Mouse (Mus musculus) cerebellum, adult 2 months (tissue): Measurements from ENCODE around the gene Csgalnact2. TPM values are rescaled to one million over a fixed set of nuclear protein-coding genes. Genes with fewer than 3 reads are reported as not detected.

Experiments used
- DNase-seq, 2 experiments: peaks; one replicate each; pipeline ENCODE4 v3.0.0; 2021
- H3K27ac ChIP-seq: fragments of 200-500 bp; 2 replicates; pipeline ENCODE4 v1.5.1; 2012; ENCODE audit warnings: low read length, control low read depth, inconsistent platforms; ENCODE audit not compliant: insufficient read depth
- H3K27me3 ChIP-seq: fragments of 200-500 bp; 2 replicates; pipeline ENCODE4 v1.6.1; 2012; ENCODE audit warnings: inconsistent platforms, mild to moderate bottlenecking, low read length, moderate library complexity; ENCODE audit not compliant: control insufficient read depth, insufficient read depth
- H3K4me1 ChIP-seq: fragments of 200-500 bp; 2 replicates; pipeline ENCODE4 v1.6.1; 2011; ENCODE audit warnings: low read length; ENCODE audit not compliant: control insufficient read depth, insufficient read depth
- H3K4me3 ChIP-seq: fragments of 200-500 bp; replicated peaks from 2 replicates; pipeline ENCODE3; 2011; ENCODE audit warnings: mild to moderate bottlenecking, low read depth, low read length, control low read depth; ENCODE audit not compliant: insufficient read depth
- CTCF ChIP-seq: fragments of 200-500 bp; IDR thresholded peaks from 2 replicates; pipeline ENCODE4 v1.5.1; 2011; ENCODE audit warnings: low read depth, mild to moderate bottlenecking, control low read depth, low read length, moderate library complexity, borderline replicate concordance; ENCODE audit not compliant: insufficient read depth
- POLR2A ChIP-seq: fragments of 200-500 bp; IDR thresholded peaks from 2 replicates; pipeline ENCODE4 v1.6.1; 2011; ENCODE audit warnings: low read length, control low read depth, borderline replicate concordance; ENCODE audit not compliant: insufficient read depth
- WGBS: fragments of 180-500 bp; shearing (Covaris S2); methylation state at CpG from one replicate; pipeline ENCODE4 v1.1.7; 2018; 5-methylcytosine and 5-hydroxymethylcytosine counted together
- polyA plus RNA-seq: library from polyadenylated mRNA; depleted of rRNA; stranded (reverse); fragments of >200 nt; gene quantifications from 2 replicates; pipeline ENCODE4 v1.2.3, GENCODE M21; 2012

The Csgalnact2 gene
- polyA plus RNA-seq, 1 experiment, result 10.2 TPM

- TF ChIP-seq POLR2A (no peak), CTCF (no peak)
- WGBS, result 59% methylated on average over 10 of the region's 10 CpGs
- Histone ChIP-seq H3K4me1 (peaks cover 86% of the 10 kb centered on the region), H3K27ac (no peak overlapping the region), H3K4me3 (no peak overlapping the region), H3K27me3 (no peaks in the 10 kb centered on the region)
- peak in 1 of 2 experiments; percentile 33 for DNase-seq
Measured at GRCm38 (mm10) chr6:118078751-118079150, 60.2 kb downstream of the Csgalnact2 start.

- 43% methylated on average over 7 of the region's 7 CpGs for WGBS
- H3K27ac ChIP-seq, result no peak overlapping the region
- TF ChIP-seq POLR2A, result no peak
- TF ChIP-seq CTCF, result no peak
Measured at GRCm38 (mm10) chr6:118077421-118077820, 61.5 kb downstream of the Csgalnact2 start.

GRCm38 (mm10) chr6:118076748-118077147, 62.2 kb downstream of the Csgalnact2 start:
- Histone ChIP-seq H3K4me3 (no peak overlapping the region), H3K27ac (no peak overlapping the region), H3K4me1 (peaks cover 86% of the 10 kb centered on the region), H3K27me3 (no peaks in the 10 kb centered on the region)
- DNase-seq, result peak in 1 of 2 experiments; percentile 23
- no peak for TF ChIP-seq CTCF
- no peak for TF ChIP-seq POLR2A
- WGBS, result 81% methylated on average over 8 of the region's 8 CpGs

More at GRCm38 (mm10) chr6:118077421-118077820, 61.5 kb downstream of the Csgalnact2 start:
- peaks cover 86% of the 10 kb centered on the region for H3K4me1 ChIP-seq
- H3K4me3 ChIP-seq, result no peak overlapping the region
- DNase-seq, result no peak
- no peaks in the 10 kb centered on the region for H3K27me3 ChIP-seq

GRCm38 (mm10) chr6:118076256-118076655, 62.7 kb downstream of the Csgalnact2 start:
- Histone ChIP-seq H3K27ac (no peak overlapping the region), H3K4me1 (peaks cover 84% of the 10 kb centered on the region), H3K27me3 (no peaks in the 10 kb centered on the region), H3K4me3 (no peak overlapping the region)
- peak in 1 of 2 experiments; percentile 28 for DNase-seq
- no peak for TF ChIP-seq CTCF
- TF ChIP-seq POLR2A, result no peak
- 40% methylated on average over 3 of the region's 3 CpGs for WGBS

- Histone ChIP-seq H3K4me3 (no peak overlapping the region), H3K27ac (peak overlapping the region; percentile 19; the same call in 1 of the 2 replicates), H3K4me1 (peaks cover 81% of the 10 kb centered on the region), H3K27me3 (no peaks in the 10 kb centered on the region)
- DNase-seq, result peak in 1 of 2 experiments; percentile 38
- TF ChIP-seq POLR2A (no peak), CTCF (no peak)
- WGBS, result 16% methylated on average over 3 of the region's 3 CpGs
Measured at GRCm38 (mm10) chr6:118074151-118074550, 64.8 kb downstream of the Csgalnact2 start.

- Histone ChIP-seq H3K27ac (peak overlapping the region; percentile 90), H3K27me3 (no peaks in the 10 kb centered on the region), H3K4me1 (peaks cover 65% of the 10 kb centered on the region), H3K4me3 (no peak overlapping the region)
- DNase-seq, result peak; percentile 86 to 92
- WGBS, result 8% methylated on average over 1 of the region's 1 CpGs
- no peak for TF ChIP-seq CTCF
- TF ChIP-seq POLR2A, result no peak
Measured at GRCm38 (mm10) chr6:118072176-118072575, 66.8 kb downstream of the Csgalnact2 start.

- Histone ChIP-seq H3K27ac (peak overlapping the region; percentile 83), H3K27me3 (no peaks in the 10 kb centered on the region), H3K4me3 (no peak overlapping the region), H3K4me1 (peaks cover 58% of the 10 kb centered on the region)
- TF ChIP-seq POLR2A (no peak), CTCF (no peak)
- WGBS, result 26% methylated on average over 3 of the region's 3 CpGs
- peak; percentile 39 to 55 for DNase-seq
Measured at GRCm38 (mm10) chr6:118071416-118071815, 67.5 kb downstream of the Csgalnact2 start.

- 71% methylated on average over 4 of the region's 4 CpGs for WGBS
- no peak overlapping the region for H3K4me3 ChIP-seq
- DNase-seq, result peak in 1 of 2 experiments; percentile 50
- H3K27me3 ChIP-seq, result no peaks in the 10 kb centered on the region
- H3K4me1 ChIP-seq, result peaks cover 54% of the 10 kb centered on the region
- H3K27ac ChIP-seq, result peak overlapping the region; percentile 83
- TF ChIP-seq CTCF, result no peak
Measured at GRCm38 (mm10) chr6:118071013-118071350, 68.0 kb downstream of the Csgalnact2 start.
